Mouse (Mus musculus) heart, adult 2 months (tissue): ENCODE measurements around the gene Psapl1. TPM values are rescaled to one million over a fixed set of nuclear protein-coding genes. Genes with fewer than 3 reads are reported as not detected.

Experiments used
- DNase-seq, 2 experiments: peaks; one replicate each; pipeline ENCODE4 v3.0.0; 2021
- H3K27ac ChIP-seq: fragments of 200-600 bp; 2 replicates; pipeline ENCODE4 v1.8.1; 2022
- H3K27me3 ChIP-seq: fragments of 200-500 bp; 2 replicates; pipeline ENCODE4 v1.6.1; 2012; ENCODE audit warnings: mild to moderate bottlenecking, low read length, inconsistent platforms, mixed read lengths; ENCODE audit not compliant: control insufficient read depth, insufficient read depth
- H3K36me3 ChIP-seq: fragments of 200-500 bp; 2 replicates; pipeline ENCODE4 v1.6.1; 2012; ENCODE audit warnings: low read length, inconsistent platforms; ENCODE audit not compliant: control insufficient read depth, insufficient read depth
- H3K4me1 ChIP-seq: fragments of 200-500 bp; 2 replicates; pipeline ENCODE4 v1.6.1; 2011; ENCODE audit warnings: low read length; ENCODE audit not compliant: control insufficient read depth, insufficient read depth
- H3K4me3 ChIP-seq: fragments of 200-600 bp; 2 replicates; pipeline ENCODE4 v1.8.1; 2022
- H3K79me2 ChIP-seq: fragments of 200-500 bp; replicated peaks from 2 replicates; pipeline ENCODE4 v1.6.1; 2012; ENCODE audit warnings: mild to moderate bottlenecking, inconsistent platforms, low read length, moderate library complexity, mixed read lengths; ENCODE audit not compliant: control insufficient read depth, insufficient read depth
- H3K9ac ChIP-seq: fragments of 200-500 bp; 2 replicates; pipeline ENCODE4 v1.6.1; 2012; ENCODE audit warnings: low read depth, mild to moderate bottlenecking, control low read depth, inconsistent platforms, low read length, mixed read lengths
- CTCF ChIP-seq: fragments of 200-600 bp; IDR thresholded peaks from 2 replicates; pipeline ENCODE4 v1.8.1; 2022; ENCODE audit warnings: antibody characterized with exemption, mild to moderate bottlenecking, moderate library complexity
- EP300 ChIP-seq: fragments of 200-500 bp; IDR thresholded peaks from 2 replicates; pipeline ENCODE4 v1.6.1; 2011; ENCODE audit warnings: low read depth, low read length, control low read depth; ENCODE audit not compliant: insufficient read depth
- POLR2A ChIP-seq: fragments of 200-500 bp; IDR thresholded peaks from 2 replicates; pipeline ENCODE4 v1.6.1; 2011; ENCODE audit warnings: mild to moderate bottlenecking, low read depth, low read length, control low read depth; ENCODE audit not compliant: insufficient read depth
- WGBS: fragments of 180-500 bp; shearing (Covaris S2); methylation state at CpG from one replicate; pipeline ENCODE4 v1.1.7; 2018; 5-methylcytosine and 5-hydroxymethylcytosine counted together
- intact Hi-C: fragments of 180-260 bp; cut with DNase I; formaldehyde crosslinking; loops from one replicate; pipeline ENCODE4 v1.15.1; 2025
- polyA plus RNA-seq: library from polyadenylated mRNA; depleted of rRNA; stranded (reverse); fragments of >200 nt; gene quantifications from 2 replicates; pipeline ENCODE4 v1.2.3, GENCODE M21; 2012
- total RNA-seq, 2 experiments: library from RNA; stranded (reverse); gene quantifications; 2 replicates each; pipeline ENCODE4 v1.2.3; 2021

The Psapl1 gene
- total and polyA plus RNA-seq, 3 experiments: 0.06 TPM; not detected in 2

- no peak overlapping the region for H3K4me3 ChIP-seq
- no peak overlapping the region for H3K9ac ChIP-seq
- DNase-seq: no peak
- no peaks in the 10 kb centered on the region for H3K79me2 ChIP-seq
- intact Hi-C loops: no loop called here
- no peaks in the 10 kb centered on the region for H3K27me3 ChIP-seq
- TF ChIP-seq POLR2A: no peak
- no peak for TF ChIP-seq EP300
- TF ChIP-seq CTCF: no peak
- H3K27ac ChIP-seq: no peak overlapping the region
- no peaks in the 10 kb centered on the region for H3K36me3 ChIP-seq
- WGBS: 83% methylated on average over 7 of the region's 7 CpGs
- H3K4me1 ChIP-seq: no peaks in the 10 kb centered on the region
Measured at GRCm38 (mm10) chr5:36182326-36182725, 21.5 kb upstream of the Psapl1 start.

- Histone ChIP-seq H3K27ac (no peak overlapping the region), H3K79me2 (no peaks in the 10 kb centered on the region), H3K4me1 (no peaks in the 10 kb centered on the region), H3K36me3 (no peaks in the 10 kb centered on the region), H3K9ac (no peak overlapping the region), H3K4me3 (no peak overlapping the region), H3K27me3 (no peaks in the 10 kb centered on the region)
- WGBS: 66% methylated on average over 8 of the region's 8 CpGs
- intact Hi-C loops: no loop called here
- DNase-seq: no peak
- TF ChIP-seq EP300 (no peak), POLR2A (no peak)
Measured at GRCm38 (mm10) chr5:36186294-36187053, 17.3 kb upstream of the Psapl1 start.

GRCm38 (mm10) chr5:36188310-36188709, 15.5 kb upstream of the Psapl1 start:
- no peak overlapping the region for H3K4me3 ChIP-seq

GRCm38 (mm10) chr5:36191285-36191684, 12.5 kb upstream of the Psapl1 start:
- Histone ChIP-seq H3K27ac (no peak overlapping the region), H3K79me2 (no peaks in the 10 kb centered on the region), H3K27me3 (no peaks in the 10 kb centered on the region), H3K36me3 (no peaks in the 10 kb centered on the region), H3K4me3 (no peak overlapping the region), H3K9ac (no peak overlapping the region), H3K4me1 (no peaks in the 10 kb centered on the region)
- no peak for TF ChIP-seq CTCF
- 81% methylated on average over 4 of the region's 4 CpGs for WGBS
- intact Hi-C loops: no loop called here
- no peak for DNase-seq

More at GRCm38 (mm10) chr5:36188310-36188709, 15.5 kb upstream of the Psapl1 start:
- DNase-seq: peak; percentile 45 to 47
- Histone ChIP-seq H3K27me3 (no peaks in the 10 kb centered on the region), H3K79me2 (no peaks in the 10 kb centered on the region), H3K36me3 (no peaks in the 10 kb centered on the region), H3K4me1 (no peaks in the 10 kb centered on the region), H3K27ac (no peak overlapping the region), H3K9ac (no peak overlapping the region)
- intact Hi-C loops: no loop called here
- 59% methylated on average over 4 of the region's 4 CpGs for WGBS
- TF ChIP-seq EP300 (no peak), POLR2A (no peak), CTCF (no peak)

GRCm38 (mm10) chr5:36191876-36192275, 11.9 kb upstream of the Psapl1 start:
- Histone ChIP-seq H3K27ac (no peak overlapping the region), H3K79me2 (no peaks in the 10 kb centered on the region), H3K9ac (no peak overlapping the region), H3K4me3 (no peak overlapping the region), H3K36me3 (no peaks in the 10 kb centered on the region), H3K4me1 (no peaks in the 10 kb centered on the region), H3K27me3 (no peaks in the 10 kb centered on the region)
- WGBS: 86% methylated on average over 3 of the region's 3 CpGs
- intact Hi-C loops: no loop called here
- TF ChIP-seq EP300: no peak
- TF ChIP-seq POLR2A: no peak
- peak; percentile 24 for TF ChIP-seq CTCF
- no peak for DNase-seq

GRCm38 (mm10) chr5:36192677-36193076, 11.1 kb upstream of the Psapl1 start:
- no peak overlapping the region for H3K4me3 ChIP-seq
- no peak overlapping the region for H3K27ac ChIP-seq
- TF ChIP-seq CTCF (no peak), EP300 (no peak), POLR2A (no peak)
- intact Hi-C loops: no loop called here
- no peaks in the 10 kb centered on the region for H3K79me2 ChIP-seq
- H3K9ac ChIP-seq: no peak overlapping the region
- no peak for DNase-seq
- H3K27me3 ChIP-seq: no peaks in the 10 kb centered on the region
- no peaks in the 10 kb centered on the region for H3K4me1 ChIP-seq
- no peaks in the 10 kb centered on the region for H3K36me3 ChIP-seq
- 87% methylated on average over 2 of the region's 2 CpGs for WGBS
